Mouse (Mus musculus): ENCODE measurements around the gene Il27ra.

Il27ra gene

GRCm38 (mm10) chr8:84042066-84042947, at the start of gene Il27ra:
TSS of gene Il27ra (minus strand) at chr8:84042589.
- DNase-seq (ENCODE audit: low read depth, low spot score), result peak; percentile 91

GRCm38 (mm10) chr8:84090585-84090984, 48.2 kb upstream of the Il27ra start:
- DNase-seq (ENCODE audit: low read depth, low spot score), result no peak

DNA sequence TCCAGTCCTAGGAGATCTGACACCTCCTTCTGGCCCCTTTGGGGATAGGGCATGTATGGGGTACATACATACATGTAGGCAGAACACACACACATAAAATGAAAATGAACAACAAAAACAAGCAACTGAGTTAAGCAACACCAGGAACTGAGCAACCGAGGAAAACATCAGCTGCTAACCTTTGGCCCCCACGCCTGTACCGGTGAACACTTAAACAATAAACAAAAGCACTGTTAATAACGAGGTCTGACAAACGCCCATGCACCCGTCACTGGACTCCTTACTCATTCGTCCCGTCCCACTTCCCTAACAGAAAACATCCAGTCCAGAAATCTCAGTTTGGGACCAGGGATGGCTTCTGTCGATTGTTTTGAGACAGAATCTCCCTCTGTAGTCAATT, 46.9 kb upstream of the Il27ra start:
- DNase-seq (ENCODE audit: low read depth, low spot score), result no peak

DNA sequence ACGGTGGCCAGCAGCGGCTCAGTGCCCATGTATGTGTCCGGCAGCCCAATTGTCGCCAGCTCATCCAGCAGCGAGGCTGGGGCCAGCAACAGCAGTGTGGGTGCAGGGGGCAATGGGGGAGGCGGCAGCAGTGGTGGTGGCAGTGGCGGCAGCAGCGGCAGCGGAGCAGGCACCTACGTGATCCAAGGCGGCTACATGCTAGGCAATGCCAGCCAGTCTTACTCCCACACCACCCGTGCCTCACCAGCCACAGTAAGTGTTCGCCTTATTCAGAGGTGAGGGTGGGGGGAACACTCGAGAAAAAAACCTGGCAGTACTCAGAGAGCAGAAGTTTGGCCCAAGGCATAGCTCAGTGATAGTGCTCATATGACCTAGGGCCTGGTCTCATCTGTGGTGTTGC, 45.4 kb upstream of the Il27ra start:
- DNase-seq (ENCODE audit: low read depth, low spot score), result no peak

- DNase-seq (ENCODE audit: low read depth, low spot score), result no peak
Measured at GRCm38 (mm10) chr8:84087156-84087555, 44.8 kb upstream of the Il27ra start.

- no peak for DNase-seq (ENCODE audit: low read depth, low spot score)
Measured at GRCm38 (mm10) chr8:84084341-84085115, 42.1 kb upstream of the Il27ra start.

DNA sequence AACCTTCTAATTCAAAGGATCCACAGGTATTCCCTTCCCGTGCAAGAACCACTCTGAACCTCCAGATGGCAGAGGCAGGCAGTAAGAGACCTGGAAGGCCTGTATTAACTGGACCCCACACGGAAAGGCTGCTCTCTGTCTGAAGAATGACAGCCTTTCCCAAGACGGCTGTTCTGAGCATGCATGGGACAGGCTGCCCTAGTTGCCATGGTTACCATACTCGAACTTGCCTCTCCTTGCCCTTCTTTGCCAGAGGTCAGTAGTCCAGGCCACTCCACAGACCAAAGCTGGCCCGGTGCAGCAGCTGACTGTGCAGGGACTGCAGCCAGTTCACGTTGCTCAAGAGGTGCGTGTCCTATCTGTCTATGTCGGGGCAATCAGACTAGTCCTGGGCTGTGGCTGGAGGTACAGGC, 41.4 kb upstream of the Il27ra start:
- DNase-seq (ENCODE audit: low read depth, low spot score), result no peak

DNA sequence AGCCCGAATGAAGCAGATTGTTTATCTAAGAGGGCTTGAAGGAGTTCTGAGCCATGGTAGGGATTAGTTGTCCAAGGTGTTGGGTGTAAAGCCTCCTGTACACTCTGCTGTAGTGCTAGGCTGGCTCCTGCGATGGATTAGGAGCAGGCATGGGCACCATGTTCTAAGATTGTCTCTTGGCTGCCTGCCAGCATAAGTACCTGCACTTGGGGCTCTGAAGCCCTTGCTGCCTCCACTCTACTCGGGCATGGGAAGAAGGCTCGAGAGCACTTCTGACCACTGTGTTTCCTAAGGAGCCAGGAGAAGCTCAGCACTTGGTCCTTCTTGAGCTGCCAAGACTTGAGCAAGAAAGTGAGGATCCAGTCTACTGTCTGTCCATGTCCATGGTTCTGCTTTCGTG, 36.8 kb upstream of the Il27ra start:
- no peak for DNase-seq (ENCODE audit: low read depth, low spot score)

GRCm38 (mm10) chr8:84076849-84077248, 34.5 kb upstream of the Il27ra start:
- no peak for DNase-seq (ENCODE audit: low read depth, low spot score)

- no peak for DNase-seq (ENCODE audit: low read depth, low spot score)
Measured at GRCm38 (mm10) chr8:84076412-84076811, 34.0 kb upstream of the Il27ra start.

- peak; percentile 89 for DNase-seq (ENCODE audit: low read depth, low spot score)
Measured at GRCm38 (mm10) chr8:84073230-84073976, 31.0 kb upstream of the Il27ra start.

- no peak for DNase-seq (ENCODE audit: low read depth, low spot score)
Measured at GRCm38 (mm10) chr8:84072321-84072720, 29.9 kb upstream of the Il27ra start.

DNA sequence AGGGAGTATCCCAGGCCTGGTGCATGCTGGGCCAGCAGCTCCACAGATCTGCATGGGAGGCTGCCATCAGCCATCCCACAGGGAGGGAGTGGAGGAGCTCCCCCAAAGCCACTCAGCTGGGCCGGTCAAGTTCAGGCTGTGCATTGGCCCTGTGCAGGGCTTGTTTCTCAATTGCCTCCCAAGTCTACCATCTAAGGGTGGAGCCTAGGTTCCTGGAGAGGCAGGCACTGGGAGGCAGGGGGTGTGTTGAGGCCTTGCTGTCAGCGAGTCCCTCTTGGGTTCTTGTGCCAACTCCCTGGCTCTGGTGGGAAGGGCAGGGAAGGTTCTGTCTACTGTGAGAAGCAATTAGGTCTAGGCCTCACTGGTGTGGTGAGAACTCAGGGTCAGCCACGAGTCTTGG, 29.5 kb upstream of the Il27ra start:
- no peak for DNase-seq (ENCODE audit: low read depth, low spot score)

DNA sequence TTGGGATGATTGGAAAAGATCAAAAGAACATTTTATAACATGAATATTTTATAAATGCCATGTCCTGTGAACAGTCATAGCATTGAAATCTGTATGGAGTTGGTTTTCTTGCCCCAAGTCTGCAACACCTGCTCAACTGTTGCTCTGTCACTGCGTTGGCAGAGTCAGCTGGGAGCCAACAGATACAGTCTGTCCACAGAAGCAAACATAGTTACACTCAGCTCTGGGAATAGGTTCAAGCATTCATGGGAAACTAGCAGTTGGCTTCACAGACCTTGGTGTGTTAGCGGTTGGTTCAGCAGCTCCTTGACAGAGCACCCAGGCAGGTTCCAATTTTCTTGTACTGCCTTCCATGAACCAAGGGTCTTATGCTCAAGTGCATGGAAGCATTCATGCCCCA, 28.3 kb upstream of the Il27ra start:
- no peak for DNase-seq (ENCODE audit: low read depth, low spot score)

GRCm38 (mm10) chr8:84070241-84070640, 27.9 kb upstream of the Il27ra start:
- DNase-seq (ENCODE audit: low read depth, low spot score), result no peak

DNA sequence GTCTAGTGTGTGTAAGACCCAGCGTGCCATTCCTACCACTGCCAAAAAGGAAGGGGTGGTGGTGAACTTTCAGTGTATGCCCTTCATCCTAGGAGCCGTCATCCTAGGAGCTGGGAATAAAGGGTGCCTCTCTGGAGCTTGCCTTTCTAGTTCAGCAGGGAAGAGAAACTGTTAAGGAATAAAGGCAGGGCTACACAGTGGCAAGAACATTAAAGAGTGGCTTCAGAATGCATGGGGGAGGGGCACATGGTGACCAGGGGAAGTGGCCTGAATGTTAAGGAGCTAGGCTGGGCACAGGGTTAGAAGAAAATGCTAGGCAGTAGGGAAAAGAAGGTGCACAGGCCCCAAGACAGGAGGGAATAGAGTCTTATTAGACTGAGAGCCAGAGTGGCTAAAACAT, 27.4 kb upstream of the Il27ra start:
- no peak for DNase-seq (ENCODE audit: low read depth, low spot score)

DNA sequence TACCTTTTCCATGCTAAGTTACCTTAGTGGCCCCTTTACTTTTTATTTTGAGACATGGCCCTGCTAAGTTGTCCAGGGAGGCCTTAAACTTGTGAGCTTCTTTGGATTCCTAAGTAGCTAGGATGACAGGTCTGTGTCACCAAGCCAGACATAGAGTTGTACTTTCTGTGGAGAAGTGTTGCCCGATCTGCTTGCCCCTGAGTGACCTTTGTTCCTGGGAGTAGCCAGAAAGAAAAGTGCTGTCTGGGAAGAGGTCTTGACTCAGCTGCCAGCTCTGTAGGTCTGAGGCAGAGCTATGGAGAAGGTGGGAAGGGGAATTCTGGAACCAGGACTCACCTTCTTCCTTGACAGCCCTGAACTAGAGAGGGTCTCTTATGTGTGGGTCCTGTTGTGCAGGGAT, 26.8 kb upstream of the Il27ra start:
- no peak for DNase-seq (ENCODE audit: low read depth, low spot score)

DNA sequence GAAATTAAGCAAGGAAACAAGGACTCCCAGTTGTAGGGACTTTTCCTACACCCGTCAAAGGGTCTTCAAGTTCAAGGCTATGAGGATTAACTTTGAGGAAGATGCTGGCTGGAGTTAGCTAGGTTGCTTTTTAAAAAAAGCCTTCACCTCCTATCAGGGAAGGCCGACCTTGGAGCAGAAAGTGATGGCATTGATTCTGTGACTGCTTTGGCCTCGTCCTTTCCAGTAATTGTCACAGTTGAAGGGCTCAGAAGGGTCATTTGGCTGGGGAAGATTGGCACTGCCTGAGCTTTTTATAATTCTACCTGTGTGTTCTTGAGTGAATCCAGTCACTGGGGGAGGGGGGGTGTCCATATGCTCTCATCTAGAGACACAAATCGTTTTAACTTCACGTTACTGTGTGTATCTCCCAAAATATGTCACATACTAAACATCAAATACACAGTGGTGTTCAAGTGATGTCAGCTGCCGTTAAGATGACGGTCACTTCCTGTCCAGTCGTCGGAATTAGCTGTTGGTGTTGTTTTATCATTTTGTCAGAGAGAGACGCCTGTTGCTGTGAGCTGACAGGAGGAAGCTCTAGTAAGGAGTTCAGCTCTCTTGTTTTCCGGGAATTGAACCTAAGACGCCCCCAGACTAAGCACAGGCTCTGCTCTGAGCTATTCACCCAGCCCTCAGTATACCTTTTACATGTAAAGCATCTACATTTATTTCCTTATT, 26.1 kb upstream of the Il27ra start:
- no peak for DNase-seq (ENCODE audit: low read depth, low spot score)

GRCm38 (mm10) chr8:84067911-84068310, 25.5 kb upstream of the Il27ra start:
- no peak for DNase-seq (ENCODE audit: low read depth, low spot score)

GRCm38 (mm10) chr8:84067047-84067573, 24.7 kb upstream of the Il27ra start:
- peak; percentile 96 for DNase-seq (ENCODE audit: low read depth, low spot score)

DNA sequence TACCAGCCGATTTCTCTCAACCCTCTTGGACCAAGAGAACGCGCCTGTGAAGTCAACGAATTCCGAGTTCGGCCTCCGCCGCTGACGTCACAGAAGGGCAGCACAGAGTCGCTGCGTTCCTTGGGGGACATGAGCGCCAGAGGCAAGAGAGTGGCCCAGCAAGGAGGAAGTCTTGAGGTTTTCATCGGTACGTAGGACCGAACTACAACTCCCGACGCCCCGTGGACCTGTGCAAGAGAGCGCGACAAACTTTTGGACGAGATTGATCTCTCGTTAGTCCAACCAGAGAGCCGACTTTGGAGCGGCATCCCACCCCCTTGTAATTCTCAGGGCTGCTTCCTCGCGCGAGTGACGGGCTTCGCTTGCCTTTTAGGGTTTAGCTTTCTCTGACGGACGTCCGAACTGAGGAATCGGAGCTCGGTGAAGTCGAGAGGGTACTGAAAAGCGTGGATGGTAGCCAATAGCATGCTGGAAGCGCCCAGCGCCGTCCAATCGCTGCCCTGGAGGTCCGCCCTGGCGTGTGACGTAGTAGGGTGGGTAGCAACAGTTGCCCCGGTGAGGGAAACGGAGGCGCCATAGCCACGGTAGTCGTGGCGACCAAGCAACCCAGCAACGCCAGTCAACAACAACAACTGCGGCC, 24.0 kb upstream of the Il27ra start, which contains the start of gene Rfx1:
Gene Rfx1, plus strand, starts transcription at position 544 of the 640 bp plus-strand sequence.
- DNase-seq (ENCODE audit: low read depth, low spot score), result peak; percentile 100

All from CD4-positive helper T cell, adult 2 months (primary cell).